Mouse (Mus musculus) frontal cortex, postnatal 25 days (tissue): ENCODE results near the gene Flnb.
A peak's percentile ranks its signal among the peaks of the same experiment; 100 is the strongest.

Source experiments
- DNase-seq, 2 experiments: peaks; one replicate each; pipeline ENCODE4 v3.0.0; 2022; ENCODE audit warnings: low spot score in 2 of 2

Flnb gene

GRCm38 (mm10) chr14:7992158-7992557, 174.4 kb downstream of the Flnb start:
- no peak for DNase-seq

GRCm38 (mm10) chr14:7994271-7994767, 176.6 kb downstream of the Flnb start, which contains the start of gene Dnase1l3:
Gene Dnase1l3, minus strand, starts transcription at chr14:7994573.
- no peak for DNase-seq

GRCm38 (mm10) chr14:7997255-7997696, 179.5 kb downstream of the Flnb start:
- peak; percentile 89 to 91 for DNase-seq

GRCm38 (mm10) chr14:7999030-7999429, 181.3 kb downstream of the Flnb start:
- no peak for DNase-seq

GRCm38 (mm10) chr14:7999435-7999834, 181.7 kb downstream of the Flnb start:
- DNase-seq: no peak

- no peak for DNase-seq
These were observed 182.5 kb downstream of the Flnb start for GRCm38 (mm10) chr14:8000247-8000646.
